In the genomic region with DNA sequence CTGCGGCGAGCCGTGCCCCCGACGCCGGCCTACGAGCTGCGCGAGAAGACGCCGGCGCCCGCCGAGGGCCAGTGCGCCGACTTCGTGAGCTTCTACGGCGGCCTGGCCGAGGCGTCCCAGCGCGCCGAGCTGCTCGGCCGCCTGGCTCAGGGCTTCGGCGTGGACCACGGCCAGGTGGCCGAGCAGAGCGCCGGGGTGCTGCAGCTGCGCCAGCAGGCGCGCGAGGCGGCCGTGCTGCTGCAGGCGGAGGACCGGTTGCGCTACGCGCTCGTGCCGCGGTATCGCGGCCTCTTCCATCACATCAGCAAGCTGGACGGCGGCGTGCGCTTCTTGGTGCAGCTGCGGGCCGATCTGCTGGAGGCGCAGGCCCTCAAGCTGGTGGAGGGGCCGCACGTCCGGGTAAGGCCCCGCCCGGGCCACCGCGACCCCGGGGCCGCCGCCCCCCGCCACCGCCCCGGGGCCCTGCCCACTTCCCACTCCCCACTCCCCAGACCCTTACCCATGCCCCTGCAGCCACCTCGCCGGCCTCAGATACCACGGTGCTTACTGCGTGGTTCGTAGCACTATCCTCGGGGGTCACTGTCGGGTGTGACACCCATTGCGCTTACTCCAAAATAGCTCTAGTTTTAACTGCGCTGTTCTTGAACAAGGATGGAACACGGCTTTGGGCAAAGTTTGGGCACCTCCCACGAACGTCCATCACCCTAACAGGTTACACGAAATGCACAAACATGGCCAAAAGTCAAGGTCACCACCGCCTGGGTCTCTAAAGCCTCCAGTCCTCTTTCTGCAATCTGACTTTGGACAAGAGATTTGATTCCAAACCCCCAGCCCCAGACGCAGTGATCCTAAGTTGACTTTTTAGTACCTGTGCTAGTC, we compare ENCODE assay signal across 1 mouse cellular context.
A peak's percentile ranks its signal among the peaks of the same experiment; 100 is the strongest.
TF ChIP-seq lines count a peak whose summit lies in the region.

No protein-coding gene starts in this region.

TF ChIP-seq in MEL, 35 proteins besides CTCF, POLR2A, EP300 and RAD21:
- TF ChIP-seq CHD2 (IDR thresholded peaks at IDR 0.05; ENCODE audit: low read length) (no peak), JUND (IDR thresholded peaks at IDR 0.05; ENCODE audit: low read depth, low read length) (no peak), GATA1 (IDR thresholded peaks at IDR 0.05; ENCODE audit: low read depth, low read length) (no peak), USF1 (IDR thresholded peaks at IDR 0.05; ENCODE audit: low read depth, low read length) (no peak), RCOR1 (IDR thresholded peaks at IDR 0.05; ENCODE audit: low read depth, low read length) (no peak), UBTF (IDR thresholded peaks at IDR 0.05; ENCODE audit: borderline replicate concordance, insufficient read depth, low read depth, low read length) (no peak), MAX (IDR thresholded peaks at IDR 0.05; ENCODE audit: low read length) (0 out of 2 replicates have a peak, but pooled peaks have one; percentile 3), MXI1 (IDR thresholded peaks at IDR 0.05; ENCODE audit: low read depth, low read length) (0 out of 2 replicates have a peak, but pooled peaks have one; percentile 10), ZKSCAN1 (IDR thresholded peaks at IDR 0.05; ENCODE audit: low read depth, low read length) (no peak), KAT2A (conservative IDR thresholded peaks at IDR 0.05; ENCODE audit: low read depth, low read length) (no peak)
